Mouse (Mus musculus) E14TG2a.4 (cell line): ENCODE measurements around the gene Plin4.

Experiments used
- H3K27me3 ChIP-seq: 2 replicates; pipeline ENCODE4 v1.6.1; 2014; ENCODE audit warnings: low read length, control low read depth; ENCODE audit not compliant: insufficient read depth
- H3K36me3 ChIP-seq: 2 replicates; pipeline ENCODE4 v1.6.1; 2014; ENCODE audit warnings: low read length, control low read depth; ENCODE audit not compliant: insufficient read depth
- H3K4me1 ChIP-seq: replicated peaks from 2 replicates; pipeline ENCODE4 v1.6.1; 2014; ENCODE audit warnings: low read depth, low read length, control low read depth
- H3K4me3 ChIP-seq: replicated peaks from 2 replicates; pipeline ENCODE4 v1.5.1; 2014; ENCODE audit warnings: mild to moderate bottlenecking, low read length
- H3K9me3 ChIP-seq: 2 replicates; pipeline ENCODE4 v1.6.1; 2014; ENCODE audit warnings: low read length, control low read depth
- CTCF ChIP-seq: conservative IDR thresholded peaks from 2 replicates; pipeline ENCODE4 v1.5.1; 2014; ENCODE audit warnings: low read length
- NANOG ChIP-seq: IDR thresholded peaks from 2 replicates; pipeline ENCODE4 v1.6.1; 2014; ENCODE audit warnings: borderline replicate concordance, low read length, mixed read lengths
- POU5F1 ChIP-seq: IDR thresholded peaks from 2 replicates; pipeline ENCODE4 v1.6.1; 2014; ENCODE audit warnings: low read length, borderline replicate concordance

The Plin4 gene

DNA sequence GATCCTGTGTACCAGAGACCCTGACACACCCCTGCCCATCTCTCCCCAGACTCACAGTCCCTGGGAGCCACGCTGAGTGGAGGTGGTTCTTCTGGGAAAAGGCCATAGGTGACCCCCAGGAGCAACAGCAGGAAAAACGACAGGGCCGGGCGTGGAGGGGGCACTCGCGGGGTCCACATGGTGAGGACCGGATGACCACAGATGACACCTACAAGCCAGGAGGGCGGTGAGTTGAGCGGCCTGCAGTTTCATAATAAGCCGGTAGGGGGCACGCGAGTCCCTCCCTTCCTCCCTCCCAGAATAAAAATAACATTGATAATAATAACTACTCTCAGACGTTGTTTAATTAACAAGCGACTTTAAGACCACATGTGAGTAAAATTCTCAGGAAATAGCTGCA lies 23.1 kb upstream of the Plin4 start:
- TF ChIP-seq NANOG (no peak), CTCF (peak; percentile 97)
- H3K4me1 ChIP-seq = peaks cover 60% of the 10 kb centered on the region

DNA sequence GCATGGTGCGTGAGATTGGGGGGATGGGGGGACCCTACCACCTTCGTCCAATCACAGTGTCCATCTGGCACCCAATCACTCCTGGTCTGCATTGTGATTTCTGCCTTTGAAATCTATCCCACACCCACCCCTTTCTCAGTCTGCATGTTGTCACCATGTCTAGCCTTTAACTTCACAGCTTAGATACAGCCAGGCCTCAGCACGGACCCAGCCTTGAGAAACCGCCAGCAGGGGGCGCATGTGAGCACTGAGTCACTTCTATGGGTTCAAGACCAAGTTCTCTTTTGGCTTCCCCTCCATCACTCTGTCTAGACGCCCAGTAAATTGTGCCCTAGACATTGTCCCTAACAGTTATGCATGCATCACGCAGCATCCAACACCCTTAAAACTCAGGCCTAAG lies 22.2 kb upstream of the Plin4 start:
- peaks cover 20% of the 10 kb centered on the region for H3K27me3 ChIP-seq
- H3K9me3 ChIP-seq = no peaks in the 10 kb centered on the region
- H3K36me3 ChIP-seq = no peaks in the 10 kb centered on the region
- H3K4me1 ChIP-seq = peaks cover 53% of the 10 kb centered on the region
- no peak overlapping the region for H3K4me3 ChIP-seq
- TF ChIP-seq NANOG (no peak), CTCF (peak; percentile 92), POU5F1 (no peak)

More for the DNA sequence above, 23.1 kb upstream of the Plin4 start:
- Histone ChIP-seq H3K4me3 (0 out of 2 replicates have a peak overlapping the region, but pooled peaks have one; percentile 4), H3K9me3 (no peaks in the 10 kb centered on the region), H3K27me3 (peaks cover 22% of the 10 kb centered on the region), H3K36me3 (no peaks in the 10 kb centered on the region)

DNA sequence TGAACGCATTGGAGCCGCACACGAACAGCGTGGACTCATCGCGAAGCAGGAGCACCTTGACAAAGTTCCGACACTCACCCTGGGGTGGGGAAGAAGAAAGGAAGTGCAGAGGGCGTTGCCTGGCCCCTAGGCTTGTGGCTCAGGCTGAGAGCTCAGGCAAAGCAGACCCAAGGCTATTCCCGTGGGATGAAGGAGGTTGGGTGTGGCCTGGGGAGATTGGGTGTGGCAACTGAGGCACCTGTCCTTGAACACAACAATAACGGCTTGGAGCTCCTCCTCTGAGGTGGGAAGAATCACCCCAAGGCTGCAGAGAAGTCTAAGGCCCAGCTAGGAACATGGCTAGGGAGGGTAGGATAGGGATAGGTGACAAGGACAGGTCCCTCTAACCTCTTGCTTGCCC lies 21.5 kb upstream of the Plin4 start:
- TF ChIP-seq POU5F1 = no peak
- no peak for TF ChIP-seq NANOG
- TF ChIP-seq CTCF = no peak
- peaks cover 56% of the 10 kb centered on the region for H3K4me1 ChIP-seq
- H3K36me3 ChIP-seq = no peaks in the 10 kb centered on the region
- H3K9me3 ChIP-seq = no peaks in the 10 kb centered on the region
- peaks cover 26% of the 10 kb centered on the region for H3K27me3 ChIP-seq
- peak overlapping the region; percentile 5; the same call in 1 of the 2 replicates for H3K4me3 ChIP-seq

DNA sequence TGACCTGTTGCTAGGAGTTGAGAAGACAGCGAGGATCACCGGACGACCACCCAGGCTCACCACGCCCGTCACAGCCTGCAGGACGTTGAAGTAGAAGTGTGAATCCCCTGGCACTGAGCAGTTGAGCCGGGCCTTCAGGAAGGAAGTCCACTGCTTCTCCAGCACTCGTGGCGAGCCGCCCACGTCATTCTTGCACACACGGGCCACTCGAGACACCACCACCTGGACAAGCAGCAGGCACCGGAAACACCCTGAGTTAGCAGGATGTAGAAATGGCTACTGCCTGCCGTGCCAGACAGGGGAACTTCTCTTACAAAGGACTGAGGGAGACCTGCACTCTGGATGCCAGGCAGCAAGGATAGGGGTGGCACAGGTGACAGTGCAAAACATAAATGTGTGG lies 18.6 kb upstream of the Plin4 start:
- Histone ChIP-seq H3K4me3 (no peak overlapping the region), H3K4me1 (peaks cover 46% of the 10 kb centered on the region), H3K36me3 (no peaks in the 10 kb centered on the region), H3K9me3 (no peaks in the 10 kb centered on the region), H3K27me3 (peaks cover 42% of the 10 kb centered on the region)
- TF ChIP-seq CTCF (no peak), NANOG (no peak), POU5F1 (no peak)

DNA sequence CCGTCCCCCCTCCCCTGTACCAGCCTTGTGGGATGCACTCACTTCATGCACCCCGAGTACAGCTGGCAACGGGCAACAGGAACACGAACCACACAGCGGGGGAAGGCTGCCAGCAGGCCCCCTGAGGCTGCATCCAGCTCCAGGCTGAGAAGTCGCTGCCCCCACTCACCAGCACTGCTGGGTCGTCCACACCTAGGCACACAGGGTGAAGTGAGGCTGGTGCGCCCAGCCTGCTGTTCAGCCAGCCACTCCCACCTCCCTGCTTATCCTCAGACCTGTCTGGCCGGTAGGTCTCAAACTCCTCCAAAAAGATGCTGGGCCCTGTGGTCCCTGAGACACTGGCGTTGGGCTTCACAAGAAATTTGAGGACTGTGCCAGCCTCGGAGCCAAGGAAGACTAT lies 16.6 kb upstream of the Plin4 start:
- Histone ChIP-seq H3K36me3 (no peaks in the 10 kb centered on the region), H3K4me1 (peaks cover 31% of the 10 kb centered on the region), H3K27me3 (peaks cover 62% of the 10 kb centered on the region), H3K9me3 (peaks cover 10% of the 10 kb centered on the region), H3K4me3 (no peak overlapping the region)
- TF ChIP-seq POU5F1 (no peak), NANOG (no peak), CTCF (no peak)

DNA sequence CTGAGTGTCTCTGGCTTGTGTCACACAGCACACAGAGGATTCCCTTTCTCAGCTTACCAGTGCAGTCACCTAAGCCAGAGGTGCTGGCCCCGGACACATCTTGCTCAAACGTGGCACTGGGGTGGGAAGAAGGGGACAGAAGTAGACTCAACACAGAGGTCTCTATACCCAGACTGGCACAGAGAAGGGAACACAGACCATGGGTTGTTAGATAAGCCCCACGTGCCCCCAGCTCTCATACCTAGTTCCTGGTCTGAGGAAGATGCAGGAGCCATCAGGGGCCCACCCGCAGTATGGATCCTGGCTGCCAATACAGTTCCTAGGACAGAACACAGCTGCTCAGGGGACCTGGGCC lies 15.7 kb upstream of the Plin4 start:
- Histone ChIP-seq H3K27me3 (peaks cover 68% of the 10 kb centered on the region), H3K4me3 (no peak overlapping the region), H3K36me3 (no peaks in the 10 kb centered on the region), H3K9me3 (peaks cover 10% of the 10 kb centered on the region), H3K4me1 (peaks cover 29% of the 10 kb centered on the region)
- no peak for TF ChIP-seq POU5F1
- TF ChIP-seq CTCF = no peak
- no peak for TF ChIP-seq NANOG

DNA sequence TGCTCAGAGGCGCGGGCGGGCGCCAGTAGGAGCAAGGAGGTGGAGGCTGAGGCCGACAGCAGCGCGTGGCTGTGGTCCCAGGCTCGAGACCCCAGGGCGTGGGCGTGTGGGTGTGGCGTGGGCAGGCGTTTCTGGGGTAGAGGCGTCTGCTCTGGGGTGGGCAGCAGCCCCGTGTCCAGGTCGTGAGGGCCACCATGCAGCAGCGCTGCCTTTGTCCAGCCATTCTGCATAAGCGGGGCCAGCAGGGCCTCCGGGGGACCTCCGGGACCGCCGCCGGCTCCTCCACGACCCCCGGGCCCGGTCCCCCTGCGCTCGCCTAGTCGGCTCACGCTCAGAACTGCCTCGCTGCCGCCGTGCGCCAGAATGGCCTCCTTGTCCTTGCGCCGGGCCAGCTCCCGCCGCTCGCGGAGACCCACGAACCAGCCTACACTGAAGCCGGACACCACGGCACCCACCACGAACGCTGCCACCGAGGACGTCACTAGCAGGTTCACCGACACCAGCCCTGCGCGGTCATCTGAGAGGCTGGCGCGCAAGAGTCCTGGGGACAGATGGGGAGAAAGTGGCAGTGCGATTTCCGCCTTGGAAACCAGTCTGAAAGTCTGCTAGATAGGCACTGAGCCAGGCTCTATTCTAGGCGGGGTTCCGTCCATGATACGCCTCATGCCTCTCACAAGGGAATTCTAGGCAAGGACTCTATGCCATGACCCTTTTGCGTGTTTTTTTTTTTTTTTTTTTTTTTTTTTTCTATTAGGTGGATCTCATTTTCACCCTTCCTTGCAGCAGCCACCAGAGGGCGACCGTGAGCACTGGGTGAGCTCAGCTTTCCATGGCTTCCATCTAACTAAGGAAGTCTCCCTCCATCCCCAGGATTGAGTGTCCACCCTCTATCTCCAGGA lies 15.0 kb upstream of the Plin4 start:
- Histone ChIP-seq H3K36me3 (no peaks in the 10 kb centered on the region), H3K27me3 (peaks cover 74% of the 10 kb centered on the region), H3K4me3 (peak overlapping the region; percentile 80), H3K4me1 (peaks cover 31% of the 10 kb centered on the region), H3K9me3 (peaks cover 10% of the 10 kb centered on the region)
- TF ChIP-seq POU5F1 (no peak), CTCF (peak; percentile 89), NANOG (no peak)

DNA sequence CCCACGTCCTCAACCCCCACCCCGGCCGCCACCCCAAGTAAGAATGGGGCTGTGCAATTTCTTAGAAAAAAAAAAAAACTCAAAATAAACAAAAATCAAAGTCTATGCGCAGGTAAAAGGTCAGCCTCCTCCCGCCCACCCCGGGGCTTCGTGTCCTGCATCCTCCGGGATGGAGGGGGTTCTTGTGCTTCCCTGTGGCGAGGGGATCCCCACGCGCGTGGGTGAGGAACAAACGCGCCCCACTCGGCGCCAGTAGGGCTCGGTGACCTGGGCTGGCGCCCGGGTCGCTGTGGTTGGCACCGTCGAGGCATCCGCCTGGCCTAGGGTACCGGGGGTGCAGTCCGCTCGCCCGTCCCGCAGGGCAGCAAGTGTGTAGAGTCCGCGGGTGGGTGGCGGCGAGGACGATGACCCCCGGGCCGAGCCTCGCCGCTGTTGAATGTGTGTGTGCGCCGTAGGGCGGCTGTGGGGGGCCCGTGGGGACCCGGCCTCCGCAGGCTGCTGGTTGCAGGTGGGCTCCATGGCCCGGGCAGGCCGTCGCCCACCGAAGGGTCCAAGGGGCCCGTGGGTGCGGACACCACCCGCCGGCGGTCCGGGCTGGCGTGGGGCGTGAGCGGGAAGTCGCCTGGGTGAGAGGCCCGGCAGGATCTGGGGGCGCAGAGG lies 14.2 kb upstream of the Plin4 start:
- Histone ChIP-seq H3K27me3 (peaks cover 75% of the 10 kb centered on the region), H3K4me1 (peaks cover 34% of the 10 kb centered on the region), H3K36me3 (no peaks in the 10 kb centered on the region), H3K9me3 (peaks cover 10% of the 10 kb centered on the region), H3K4me3 (peak overlapping the region; percentile 80)
- TF ChIP-seq POU5F1 (no peak), CTCF (no peak), NANOG (no peak)
